Mouse (Mus musculus) midbrain, embryonic 11.5 days (tissue): Measurements from ENCODE around the gene Yipf1. TPM values are rescaled to one million over a fixed set of nuclear protein-coding genes. Genes with fewer than 3 reads are reported as not detected.
A peak's percentile ranks its signal among the peaks of the same experiment; 100 is the strongest.

ENCODE experiments used
- ATAC-seq: fragments of 200-750 bp; cut with Nextera tagmentation; 2 replicates; pipeline ENCODE4 v1.8.0; 2017; ENCODE audit warnings: moderate TSS enrichment, moderate library complexity; ENCODE audit not compliant: low FRiP score
- DNase-seq: peaks from one replicate; pipeline ENCODE4 v3.0.0; 2015; ENCODE audit warnings: low spot score; ENCODE audit errors: missing footprints
- H3K27ac ChIP-seq: fragments of 300-500 bp; sonication (generic); 2 replicates; pipeline ENCODE4 v1.5.1; 2014; ENCODE audit warnings: low read depth, low read length
- H3K27me3 ChIP-seq: fragments of 300-500 bp; sonication (generic); 2 replicates; pipeline ENCODE4 v1.6.1; 2014; ENCODE audit warnings: mild to moderate bottlenecking, low read length, moderate library complexity, mixed read lengths; ENCODE audit not compliant: control insufficient read depth, insufficient read depth
- H3K36me3 ChIP-seq: fragments of 300-500 bp; sonication (generic); 2 replicates; pipeline ENCODE4 v1.6.1; 2014; ENCODE audit warnings: mild to moderate bottlenecking, low read length, moderate library complexity, mixed read lengths; ENCODE audit not compliant: control insufficient read depth, insufficient read depth
- H3K4me1 ChIP-seq: fragments of 300-500 bp; sonication (generic); 2 replicates; pipeline ENCODE4 v1.6.1; 2014; ENCODE audit warnings: low read length; ENCODE audit not compliant: control insufficient read depth, insufficient read depth
- H3K4me2 ChIP-seq: fragments of 300-500 bp; sonication (generic); 2 replicates; pipeline ENCODE4 v1.6.1; 2014; ENCODE audit warnings: mild to moderate bottlenecking, moderate library complexity
- H3K4me3 ChIP-seq: fragments of 300-500 bp; sonication (generic); 2 replicates; pipeline ENCODE4 v1.5.1; 2014; ENCODE audit warnings: low read depth, low read length
- H3K9ac ChIP-seq: fragments of 300-500 bp; sonication (generic); 2 replicates; pipeline ENCODE4 v1.6.1; 2014; ENCODE audit warnings: low read length
- H3K9me3 ChIP-seq: fragments of 300-500 bp; sonication (generic); 2 replicates; pipeline ENCODE4 v1.6.1; 2016; ENCODE audit warnings: low read length; ENCODE audit not compliant: control insufficient read depth
- WGBS: fragments of 180-500 bp; shearing (Covaris S2); extraction: QIAGEN DNeasy Blood & Tissue Kit; methylation state at CpG from one replicate; pipeline ENCODE4 v1.1.7; 2014; 5-methylcytosine and 5-hydroxymethylcytosine counted together
- polyA plus RNA-seq: library from polyadenylated mRNA; unstranded; fragments of >200 nt; fragmentation: Nextera tagmentation; extraction: Ambion mirVana; gene quantifications from 2 replicates; pipeline ENCODE4 v1.2.1, GENCODE M21; 2014

The Yipf1 gene
- polyA plus RNA-seq, 1 experiment from 2014 or later, result 36.0 TPM

GRCm38 (mm10) chr4:107341354-107341753 is 27.2 kb downstream of the Yipf1 start:
- Histone ChIP-seq H3K27ac (no peak overlapping the region), H3K27me3 (no peaks in the 10 kb centered on the region), H3K9me3 (no peaks in the 10 kb centered on the region), H3K4me2 (no peak overlapping the region), H3K36me3 (no peaks in the 10 kb centered on the region), H3K4me3 (no peak overlapping the region), H3K4me1 (no peaks in the 10 kb centered on the region), H3K9ac (no peak overlapping the region)
- ATAC-seq, result no peak
- DNase-seq, result no peak
- WGBS, result 52% methylated on average over 5 of the region's 5 CpGs

DNA sequence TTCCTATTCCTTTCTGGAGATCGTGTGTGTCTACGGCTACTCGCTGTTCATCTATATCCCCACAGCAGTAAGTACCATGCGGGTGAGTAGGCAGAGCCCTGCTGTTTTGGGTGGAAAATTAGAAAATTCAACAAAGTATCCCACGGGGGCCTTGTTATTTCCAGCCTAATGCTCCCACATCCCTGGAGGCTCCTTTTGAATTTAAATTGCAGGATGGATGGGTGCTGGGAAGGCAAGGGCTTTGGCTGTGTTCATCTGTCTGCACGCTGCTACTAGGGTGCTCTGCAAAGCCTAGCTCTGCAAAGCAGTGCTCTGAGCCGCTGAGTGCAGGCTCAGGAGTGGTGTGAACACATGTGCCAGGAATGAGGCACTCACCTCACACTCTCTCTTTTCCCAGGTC is 30.4 kb downstream of the Yipf1 start:
- ATAC-seq, result no peak

DNA sequence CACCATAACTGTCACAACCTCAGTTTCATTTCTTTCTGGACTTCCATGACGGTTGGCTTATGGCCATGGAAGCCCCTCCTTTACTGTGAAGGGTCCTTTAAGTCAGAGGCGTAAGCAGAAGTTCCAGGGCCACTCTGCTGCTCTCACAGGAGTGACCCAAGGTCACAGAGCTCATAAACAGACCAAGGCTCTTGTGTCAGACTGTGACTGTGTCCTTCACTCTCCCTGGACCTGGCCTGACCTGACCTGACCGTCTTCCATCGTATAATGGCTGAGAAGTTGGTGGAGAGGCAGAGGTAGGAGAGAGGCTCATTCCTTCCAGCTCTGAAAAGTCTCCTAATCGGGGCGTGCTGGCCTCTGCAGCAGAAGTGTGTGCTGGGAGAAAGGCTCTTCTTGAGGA is 33.1 kb downstream of the Yipf1 start:
- no peaks in the 10 kb centered on the region for H3K36me3 ChIP-seq
- no peak overlapping the region for H3K4me2 ChIP-seq
- no peak for ATAC-seq
- no peak for DNase-seq
- no peaks in the 10 kb centered on the region for H3K4me1 ChIP-seq
- H3K9me3 ChIP-seq, result no peaks in the 10 kb centered on the region
- WGBS, result 85% methylated on average over 6 of the region's 6 CpGs
- no peak overlapping the region for H3K9ac ChIP-seq
- H3K27me3 ChIP-seq, result no peaks in the 10 kb centered on the region
- H3K27ac ChIP-seq, result no peak overlapping the region
- H3K4me3 ChIP-seq, result no peak overlapping the region

More for the DNA sequence above, 30.4 kb downstream of the Yipf1 start:
- WGBS, result 85% methylated on average over 7 of the region's 7 CpGs
- no peaks in the 10 kb centered on the region for H3K9me3 ChIP-seq
- H3K9ac ChIP-seq, result no peak overlapping the region
- no peaks in the 10 kb centered on the region for H3K27me3 ChIP-seq
- no peak overlapping the region for H3K27ac ChIP-seq
- no peaks in the 10 kb centered on the region for H3K4me1 ChIP-seq
- no peak for DNase-seq
- H3K4me3 ChIP-seq, result no peak overlapping the region
- H3K4me2 ChIP-seq, result no peak overlapping the region
- no peaks in the 10 kb centered on the region for H3K36me3 ChIP-seq

GRCm38 (mm10) chr4:107348529-107349310 is 34.6 kb downstream of the Yipf1 start:
- WGBS, result 77% methylated on average over 20 of the region's 20 CpGs
- no peaks in the 10 kb centered on the region for H3K4me1 ChIP-seq
- H3K4me3 ChIP-seq, result no peak overlapping the region
- DNase-seq, result no peak
- no peaks in the 10 kb centered on the region for H3K36me3 ChIP-seq
- H3K4me2 ChIP-seq, result no peak overlapping the region
- ATAC-seq, result no peak; the same call in 1 of the 2 replicates
- no peak overlapping the region for H3K9ac ChIP-seq
- H3K27ac ChIP-seq, result no peak overlapping the region
- no peaks in the 10 kb centered on the region for H3K27me3 ChIP-seq
- no peaks in the 10 kb centered on the region for H3K9me3 ChIP-seq

GRCm38 (mm10) chr4:107349311-107350008 is 35.3 kb downstream of the Yipf1 start:
- H3K27me3 ChIP-seq, result no peaks in the 10 kb centered on the region
- no peak overlapping the region for H3K27ac ChIP-seq
- H3K9ac ChIP-seq, result no peak overlapping the region
- no peaks in the 10 kb centered on the region for H3K9me3 ChIP-seq
- H3K4me3 ChIP-seq, result no peak overlapping the region
- no peak overlapping the region for H3K4me2 ChIP-seq
- ATAC-seq, result peak; percentile 22; the same call in 1 of the 2 replicates
- H3K36me3 ChIP-seq, result no peaks in the 10 kb centered on the region
- no peak for DNase-seq
- WGBS, result 72% methylated on average over 8 of the region's 8 CpGs
- H3K4me1 ChIP-seq, result no peaks in the 10 kb centered on the region

DNA sequence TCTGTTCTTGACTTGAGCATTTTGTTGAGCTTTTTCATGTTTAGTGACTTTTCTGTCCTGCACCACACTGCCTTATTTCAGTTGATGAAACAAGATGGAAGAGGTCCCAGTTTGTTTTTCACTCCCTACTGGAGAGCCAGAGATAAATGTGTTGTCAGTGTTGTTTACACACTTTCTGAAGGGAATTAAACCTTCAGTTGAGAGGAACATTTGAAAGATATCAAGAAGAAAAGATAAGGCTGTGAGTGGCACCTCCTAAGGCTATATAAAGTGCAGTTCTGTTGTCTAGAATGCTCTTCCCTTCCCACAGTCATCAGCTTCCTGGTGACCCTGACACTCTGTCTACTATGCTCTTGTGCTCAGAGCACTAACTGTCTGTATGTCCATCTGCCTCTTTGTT is 37.2 kb downstream of the Yipf1 start:
- Histone ChIP-seq H3K9me3 (no peaks in the 10 kb centered on the region), H3K27ac (no peak overlapping the region), H3K36me3 (no peaks in the 10 kb centered on the region), H3K9ac (no peak overlapping the region), H3K4me3 (no peak overlapping the region), H3K27me3 (no peaks in the 10 kb centered on the region), H3K4me1 (no peaks in the 10 kb centered on the region), H3K4me2 (no peak overlapping the region)
- DNase-seq (no peak), ATAC-seq (no peak)

- no peak for DNase-seq
- H3K36me3 ChIP-seq, result no peaks in the 10 kb centered on the region
- no peak overlapping the region for H3K9ac ChIP-seq
- no peak for ATAC-seq
- H3K4me2 ChIP-seq, result no peak overlapping the region
- no peaks in the 10 kb centered on the region for H3K4me1 ChIP-seq
- no peaks in the 10 kb centered on the region for H3K9me3 ChIP-seq
- H3K4me3 ChIP-seq, result no peak overlapping the region
- no peaks in the 10 kb centered on the region for H3K27me3 ChIP-seq
- WGBS, result 90% methylated on average over 3 of the region's 3 CpGs
- H3K27ac ChIP-seq, result no peak overlapping the region
These were observed 39.4 kb downstream of the Yipf1 start for GRCm38 (mm10) chr4:107353612-107354011.

DNA sequence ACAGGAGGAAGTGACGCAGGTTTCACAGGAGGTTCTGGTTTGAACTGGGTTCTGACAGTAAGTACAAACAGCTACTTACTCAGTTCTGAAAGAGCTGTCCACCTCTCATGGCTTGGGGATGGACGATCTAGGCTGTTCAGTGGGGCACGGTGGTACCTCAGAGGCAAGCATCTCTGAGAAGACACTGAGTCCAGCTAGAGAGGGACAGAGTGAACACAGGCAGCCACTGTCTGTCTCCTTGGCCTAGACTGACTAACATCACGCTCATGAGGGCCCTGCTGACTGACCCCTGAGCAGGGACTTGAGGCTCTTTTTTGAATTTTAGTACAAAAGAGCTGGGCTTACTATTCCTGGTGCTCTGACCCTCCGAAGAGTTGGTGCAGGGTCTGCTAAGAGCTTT is 40.0 kb downstream of the Yipf1 start:
- Histone ChIP-seq H3K27me3 (no peaks in the 10 kb centered on the region), H3K4me3 (no peak overlapping the region), H3K4me1 (no peaks in the 10 kb centered on the region), H3K36me3 (no peaks in the 10 kb centered on the region), H3K9me3 (no peaks in the 10 kb centered on the region), H3K9ac (no peak overlapping the region), H3K4me2 (no peak overlapping the region), H3K27ac (no peak overlapping the region)
- WGBS, result 89% methylated on average over 5 of the region's 5 CpGs
- no peak for DNase-seq
- ATAC-seq, result no peak

- Histone ChIP-seq H3K4me1 (no peaks in the 10 kb centered on the region), H3K27ac (no peak overlapping the region), H3K9me3 (no peaks in the 10 kb centered on the region), H3K4me3 (no peak overlapping the region), H3K36me3 (no peaks in the 10 kb centered on the region), H3K27me3 (no peaks in the 10 kb centered on the region), H3K9ac (no peak overlapping the region), H3K4me2 (no peak overlapping the region)
- no peak for DNase-seq
- no peak for ATAC-seq
- WGBS, result 74% methylated on average over 4 of the region's 4 CpGs
These were observed 40.4 kb downstream of the Yipf1 start for GRCm38 (mm10) chr4:107354543-107354942.
